Mouse (Mus musculus) limb, embryonic 10.5 days (tissue): ENCODE results near the gene Mocs1. TPM values are rescaled to one million over a fixed set of nuclear protein-coding genes. Genes with fewer than 3 reads are reported as not detected.
"Not testable (repeated sequence)": the region's sequence is repeated elsewhere in the genome, so short reads cannot be mapped to it uniquely, and the experiment has no call there.

Experiments
- DNase-seq: peaks from one replicate; pipeline ENCODE4 v3.0.0-alpha.2; 2017; ENCODE audit warnings: low spot score
- H3K27ac ChIP-seq: fragments of 300-500 bp; sonication (generic); 2 replicates; pipeline ENCODE4 v1.5.1; 2016; ENCODE audit warnings: mild to moderate bottlenecking
- H3K27me3 ChIP-seq: fragments of 300-500 bp; sonication (generic); 2 replicates; pipeline ENCODE4 v1.6.1; 2016; ENCODE audit warnings: low read depth, mild to moderate bottlenecking; ENCODE audit not compliant: poor library complexity, severe bottlenecking
- H3K36me3 ChIP-seq: fragments of 300-500 bp; sonication (generic); 2 replicates; pipeline ENCODE4 v1.6.1; 2016; ENCODE audit warnings: mild to moderate bottlenecking, moderate library complexity
- H3K4me1 ChIP-seq: fragments of 300-500 bp; sonication (generic); 2 replicates; pipeline ENCODE4 v1.6.1; 2016
- H3K4me3 ChIP-seq: fragments of 300-500 bp; sonication (generic); 2 replicates; pipeline ENCODE4 v1.5.1; 2016; ENCODE audit warnings: mild to moderate bottlenecking, moderate library complexity
- H3K9me3 ChIP-seq: fragments of 300-500 bp; sonication (generic); replicated peaks from 2 replicates; pipeline ENCODE4 v1.6.1; 2016; ENCODE audit warnings: mild to moderate bottlenecking
- WGBS: fragments of 180-500 bp; shearing (Covaris S2); methylation state at CpG from one replicate; pipeline ENCODE4 v1.1.7; 2016; 5-methylcytosine and 5-hydroxymethylcytosine counted together
- polyA plus RNA-seq: library from polyadenylated mRNA; unstranded; fragments of >200 nt; fragmentation: Nextera tagmentation; extraction: Ambion mirVana; gene quantifications from 2 replicates; pipeline ENCODE4 v1.2.1, GENCODE M21; 2016

Mocs1 gene
- polyA plus RNA-seq, 1 experiment from 2014 or later = 9.1 TPM

- H3K4me3 ChIP-seq = no peak overlapping the region
- no peaks in the 10 kb centered on the region for H3K27me3 ChIP-seq
- WGBS = 88% methylated on average over 6 of the region's 6 CpGs
- no peak for DNase-seq
- no peaks in the 10 kb centered on the region for H3K9me3 ChIP-seq
- peaks cover 76% of the 10 kb centered on the region for H3K36me3 ChIP-seq
- H3K4me1 ChIP-seq = peaks cover 11% of the 10 kb centered on the region
- no peak overlapping the region for H3K27ac ChIP-seq
These were observed 8.5 kb downstream of the Mocs1 start for GRCm38 (mm10) chr17:49436631-49437030.

- not testable (repeated sequence) for H3K9me3 ChIP-seq, H3K27ac ChIP-seq, H3K4me1 ChIP-seq, DNase-seq, H3K27me3 ChIP-seq, H3K4me3 ChIP-seq
- peaks cover 76% of the 10 kb centered on the region for H3K36me3 ChIP-seq
These were observed 9.1 kb downstream of the Mocs1 start for GRCm38 (mm10) chr17:49437306-49437705.

DNA sequence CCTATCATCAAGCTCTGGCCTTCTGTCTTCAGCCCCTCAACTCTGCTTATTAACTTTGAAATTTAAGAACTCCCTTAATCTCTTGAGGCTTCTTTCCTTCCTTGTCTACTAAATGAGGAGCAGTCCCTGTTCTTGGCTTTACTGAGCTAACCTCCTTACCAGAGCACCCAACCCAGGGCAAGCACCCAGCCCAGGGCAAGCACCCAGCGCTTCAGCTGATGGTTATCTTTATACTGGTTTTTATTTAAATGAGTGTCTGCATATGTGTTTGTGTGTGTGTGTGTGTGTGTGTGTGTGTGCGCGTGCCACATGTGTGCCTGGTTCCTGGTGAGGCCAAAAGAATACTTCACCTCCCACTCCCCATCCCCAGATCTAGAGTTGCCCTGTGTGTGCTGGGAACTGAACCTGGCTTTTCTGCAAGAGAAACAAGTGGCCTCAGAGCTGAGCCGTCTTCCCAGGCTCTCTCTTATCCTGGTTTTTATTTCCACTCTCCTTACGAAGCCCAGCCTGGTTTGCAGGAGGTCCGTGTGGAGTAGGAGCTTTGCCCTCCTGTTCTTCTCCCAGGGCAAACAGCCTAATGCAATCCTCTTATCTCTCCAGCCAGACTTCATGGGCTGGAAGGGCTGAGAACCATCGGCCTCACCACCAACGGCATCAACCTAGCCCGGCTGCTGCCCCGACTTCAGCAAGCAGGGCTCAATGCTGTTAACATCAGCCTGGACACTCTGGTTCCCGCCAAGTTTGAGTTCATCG is 10.8 kb downstream of the Mocs1 start:
- no peak overlapping the region for H3K4me3 ChIP-seq
- H3K9me3 ChIP-seq = no peaks in the 10 kb centered on the region
- peaks cover 64% of the 10 kb centered on the region for H3K36me3 ChIP-seq
- WGBS = 79% methylated on average over 12 of the region's 12 CpGs
- peaks cover 4% of the 10 kb centered on the region; the same call in 1 of the 2 replicates for H3K4me1 ChIP-seq
- H3K27ac ChIP-seq = no peak overlapping the region
- H3K27me3 ChIP-seq = no peaks in the 10 kb centered on the region
- DNase-seq = no peak

DNA sequence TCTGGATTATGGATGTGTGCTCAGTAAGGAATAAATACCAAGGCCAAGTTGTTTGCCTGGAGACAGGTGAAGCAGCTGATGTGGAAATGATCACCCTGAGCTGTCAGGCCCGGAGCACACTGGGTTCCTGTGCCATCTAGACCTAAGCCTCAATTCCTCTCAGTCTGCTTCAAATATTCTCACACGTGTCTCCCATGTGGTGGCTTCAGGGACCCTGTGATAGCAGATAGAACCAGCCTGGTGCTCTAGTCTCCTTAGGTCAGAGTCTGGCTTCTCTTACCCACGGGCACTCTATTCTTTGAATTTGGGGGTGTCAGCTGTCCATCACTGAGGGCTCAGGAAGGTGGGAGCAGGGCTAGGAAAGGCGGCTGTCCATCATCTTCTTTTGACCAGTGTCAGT is 11.5 kb downstream of the Mocs1 start:
- H3K4me3 ChIP-seq = no peak overlapping the region
- H3K27ac ChIP-seq = no peak overlapping the region
- H3K9me3 ChIP-seq = no peaks in the 10 kb centered on the region
- H3K4me1 ChIP-seq = peaks cover 4% of the 10 kb centered on the region; the same call in 1 of the 2 replicates
- 88% methylated on average over 4 of the region's 4 CpGs for WGBS
- no peaks in the 10 kb centered on the region for H3K27me3 ChIP-seq
- DNase-seq = no peak
- H3K36me3 ChIP-seq = peaks cover 57% of the 10 kb centered on the region

DNA sequence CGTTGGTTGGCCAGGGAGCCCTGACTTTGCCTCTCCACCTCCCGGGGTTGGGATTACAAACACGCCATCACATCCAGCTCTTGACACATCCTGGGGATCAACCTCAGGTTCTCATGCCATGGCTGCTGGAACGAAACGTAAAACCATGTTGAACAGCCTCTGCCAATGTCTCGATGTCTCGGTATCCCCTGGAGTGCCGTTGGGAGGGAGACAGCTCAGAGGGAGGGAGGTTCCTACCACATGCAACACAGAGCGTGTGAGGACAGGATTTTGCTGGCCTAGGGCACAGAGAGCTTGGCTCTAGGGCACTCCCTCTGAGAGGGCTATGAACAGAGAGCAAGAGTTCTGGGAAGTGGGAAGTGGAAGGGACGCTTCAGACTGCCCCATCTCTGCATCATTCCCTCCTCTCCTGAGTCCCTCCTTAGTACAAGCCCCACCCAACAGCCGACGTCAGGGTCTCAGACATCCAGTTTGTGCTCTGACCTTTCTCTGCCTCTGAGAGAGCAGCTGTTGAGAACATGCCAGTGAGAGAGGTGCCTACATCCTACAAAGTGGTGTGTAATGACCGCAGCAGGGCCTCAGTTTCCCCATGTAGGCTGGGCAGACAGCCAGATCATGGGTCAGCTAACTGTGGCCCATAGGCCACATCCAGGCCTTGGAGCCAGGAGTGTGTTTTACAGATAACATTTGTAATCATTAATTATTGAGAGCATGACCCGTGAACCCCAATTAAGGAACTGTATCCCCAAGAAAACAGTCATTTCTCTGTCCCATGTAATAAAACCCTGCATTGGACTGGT is 12.4 kb downstream of the Mocs1 start:
- DNase-seq = no peak
- WGBS = 59% methylated on average over 14 of the region's 14 CpGs
- Histone ChIP-seq H3K36me3 (peaks cover 49% of the 10 kb centered on the region), H3K27ac (no peak overlapping the region), H3K27me3 (no peaks in the 10 kb centered on the region), H3K9me3 (no peaks in the 10 kb centered on the region), H3K4me3 (no peak overlapping the region), H3K4me1 (peaks cover 4% of the 10 kb centered on the region; the same call in 1 of the 2 replicates)

DNA sequence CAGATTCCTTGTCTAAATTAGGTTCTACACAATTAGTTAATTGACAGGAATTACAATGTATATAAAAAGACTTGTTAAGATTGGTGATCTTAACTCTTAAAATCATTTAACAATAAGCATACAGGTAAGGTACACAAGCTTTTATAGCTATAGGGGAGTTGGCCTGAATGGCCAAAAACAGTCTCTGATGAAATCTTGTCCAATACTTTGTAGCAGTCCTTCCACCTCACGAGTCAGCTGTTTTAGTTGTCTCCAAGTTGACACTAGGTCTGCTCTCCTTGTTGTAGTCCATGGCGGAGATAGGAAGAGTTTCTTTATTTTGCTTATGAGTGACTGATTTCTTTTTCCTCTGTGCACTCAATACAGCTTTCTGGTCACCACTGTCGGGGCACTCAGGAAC is 14.7 kb downstream of the Mocs1 start:
- 37% methylated on average over 3 of the region's 3 CpGs for whole genome bisulfite sequencing
- DNase-seq, H3K4me1 ChIP-seq, H3K27ac ChIP-seq, H3K9me3 ChIP-seq, H3K27me3 ChIP-seq, H3K4me3 ChIP-seq: not testable (repeated sequence)
- peaks cover 30% of the 10 kb centered on the region for H3K36me3 ChIP-seq

DNA sequence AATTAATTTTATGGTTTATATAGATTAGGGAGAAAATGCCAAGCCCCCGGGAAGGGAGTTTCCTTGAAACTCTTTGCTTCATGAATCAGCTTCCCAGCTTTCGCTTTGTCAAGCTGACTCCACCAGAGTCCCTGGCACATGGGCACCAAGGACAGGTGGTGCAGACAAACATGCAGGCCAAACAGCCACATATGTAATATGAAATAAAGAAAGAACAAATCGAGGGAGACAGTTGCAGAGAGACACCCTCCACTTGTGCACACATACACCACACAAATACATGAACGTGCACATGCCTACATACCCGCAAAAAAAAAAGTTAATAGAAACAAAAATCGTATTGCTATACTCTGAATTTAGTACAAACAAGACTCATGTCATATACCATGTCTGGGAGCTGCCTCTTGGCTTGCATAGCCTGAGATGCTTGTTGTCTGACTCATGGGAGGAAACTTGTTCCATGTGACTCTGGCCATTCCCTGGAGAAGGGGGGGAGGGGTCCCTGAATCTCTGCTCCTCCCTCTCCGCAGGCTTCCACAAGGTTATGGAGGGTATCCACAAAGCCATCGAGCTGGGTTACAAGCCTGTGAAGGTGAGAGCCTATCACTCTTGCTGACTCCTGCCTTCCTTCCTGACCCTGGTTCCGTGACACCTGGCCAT is 20.5 kb downstream of the Mocs1 start:
- 47% methylated on average over 9 of the region's 9 CpGs for WGBS
- Histone ChIP-seq H3K9me3 (no peaks in the 10 kb centered on the region), H3K4me1 (peaks cover 6% of the 10 kb centered on the region), H3K4me3 (no peak overlapping the region), H3K36me3 (peaks cover 38% of the 10 kb centered on the region), H3K27ac (no peak overlapping the region), H3K27me3 (no peaks in the 10 kb centered on the region)
- no peak for DNase-seq

DNA sequence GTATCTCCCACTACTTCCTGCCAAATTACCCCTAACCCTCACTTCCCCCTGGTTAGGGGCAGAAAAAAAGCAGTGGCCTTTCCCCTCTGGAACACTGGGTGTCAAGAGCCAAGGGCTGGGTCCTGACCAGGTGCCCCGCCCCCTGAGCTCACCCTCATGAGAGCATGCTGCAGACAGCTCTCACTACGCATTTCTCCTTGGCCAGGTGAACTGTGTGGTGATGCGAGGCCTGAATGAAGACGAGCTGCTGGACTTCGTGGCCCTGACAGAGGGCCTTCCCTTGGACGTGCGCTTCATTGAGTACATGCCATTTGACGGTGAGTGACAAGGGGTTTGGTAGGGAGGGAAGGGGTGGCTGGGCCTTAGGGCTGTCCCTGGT is 21.1 kb downstream of the Mocs1 start:
- peaks cover 43% of the 10 kb centered on the region for H3K36me3 ChIP-seq
- H3K4me1 ChIP-seq = peaks cover 6% of the 10 kb centered on the region
- H3K27ac ChIP-seq = no peak overlapping the region
- DNase-seq = no peak
- no peak overlapping the region for H3K4me3 ChIP-seq
- H3K9me3 ChIP-seq = no peaks in the 10 kb centered on the region
- 66% methylated on average over 8 of the region's 8 CpGs for WGBS
- H3K27me3 ChIP-seq = no peaks in the 10 kb centered on the region

GRCm38 (mm10) chr17:49450922-49451321 is 22.8 kb downstream of the Mocs1 start:
- DNase-seq = no peak
- Histone ChIP-seq H3K4me3 (no peak overlapping the region), H3K9me3 (no peaks in the 10 kb centered on the region), H3K36me3 (peaks cover 60% of the 10 kb centered on the region), H3K4me1 (peaks cover 6% of the 10 kb centered on the region), H3K27ac (no peak overlapping the region), H3K27me3 (no peaks in the 10 kb centered on the region)
- WGBS = 83% methylated on average over 6 of the region's 6 CpGs

DNA sequence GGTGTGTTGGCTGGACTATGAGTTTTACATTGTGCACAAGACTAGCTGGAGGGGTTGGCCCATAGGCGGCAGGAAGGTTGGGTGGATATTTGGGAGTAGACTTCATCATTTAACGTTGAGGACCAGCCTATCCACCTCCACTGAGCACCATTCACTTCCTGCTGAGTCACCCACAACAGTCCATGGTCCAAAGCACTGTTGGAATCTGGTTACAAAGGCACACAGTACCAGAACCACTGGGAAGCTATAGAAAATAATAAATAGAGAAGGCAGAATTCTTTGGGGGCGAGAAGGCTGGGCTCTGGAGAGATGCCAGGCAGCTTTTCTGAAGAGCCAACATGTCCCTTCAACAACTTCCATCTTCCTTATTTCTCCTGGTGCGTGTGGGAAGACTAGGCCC is 28.2 kb downstream of the Mocs1 start:
- peaks cover 89% of the 10 kb centered on the region for H3K36me3 ChIP-seq

GRCm38 (mm10) chr17:49457833-49458232 is 29.7 kb downstream of the Mocs1 start:
- no peaks in the 10 kb centered on the region for H3K4me1 ChIP-seq
- 90% methylated on average over 3 of the region's 3 CpGs for WGBS
- peaks cover 93% of the 10 kb centered on the region for H3K36me3 ChIP-seq
- no peaks in the 10 kb centered on the region for H3K27me3 ChIP-seq
- no peaks in the 10 kb centered on the region for H3K9me3 ChIP-seq
- no peak overlapping the region for H3K27ac ChIP-seq
- no peak for DNase-seq
- H3K4me3 ChIP-seq = no peak overlapping the region

More for the DNA sequence above, 28.2 kb downstream of the Mocs1 start:
- 87% methylated on average over 4 of the region's 4 CpGs for WGBS
- no peaks in the 10 kb centered on the region for H3K27me3 ChIP-seq
- no peak overlapping the region for H3K27ac ChIP-seq
- no peak for DNase-seq
- H3K9me3 ChIP-seq = no peaks in the 10 kb centered on the region
- no peaks in the 10 kb centered on the region for H3K4me1 ChIP-seq
- H3K4me3 ChIP-seq = no peak overlapping the region

DNA sequence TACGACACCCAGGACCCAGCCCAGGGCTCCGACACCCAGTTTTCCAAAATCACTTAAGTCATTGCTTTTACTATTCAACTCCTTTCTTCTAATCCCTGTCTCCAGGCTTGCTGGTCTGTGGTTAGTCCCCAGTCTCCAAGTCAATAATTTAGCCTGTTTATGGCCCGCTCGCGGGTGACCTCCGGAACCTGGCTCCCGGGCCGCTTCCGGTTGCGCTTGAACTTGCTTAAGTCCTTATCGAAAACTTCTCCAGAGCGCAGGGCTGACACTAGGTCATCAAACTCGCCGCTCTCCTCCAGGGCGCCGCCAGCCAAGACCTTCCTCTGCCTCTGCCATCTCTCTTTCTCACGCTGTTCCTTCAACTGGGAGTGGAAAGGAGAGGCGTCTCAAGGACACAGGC is 30.2 kb downstream of the Mocs1 start:
- Histone ChIP-seq H3K36me3 (peaks cover 95% of the 10 kb centered on the region), H3K27ac (no peak overlapping the region), H3K27me3 (no peaks in the 10 kb centered on the region), H3K9me3 (no peaks in the 10 kb centered on the region), H3K4me1 (no peaks in the 10 kb centered on the region), H3K4me3 (no peak overlapping the region)
- WGBS = 90% methylated on average over 18 of the region's 18 CpGs
- no peak for DNase-seq

- DNase-seq = no peak
- Histone ChIP-seq H3K36me3 (peaks cover 77% of the 10 kb centered on the region), H3K4me1 (no peaks in the 10 kb centered on the region), H3K27ac (no peak overlapping the region), H3K4me3 (no peak overlapping the region), H3K9me3 (no peaks in the 10 kb centered on the region), H3K27me3 (no peaks in the 10 kb centered on the region)
- 94% methylated on average over 3 of the region's 3 CpGs for WGBS
These were observed 36.7 kb downstream of the Mocs1 start for GRCm38 (mm10) chr17:49464884-49465283.
